Mouse (Mus musculus) cerebellum, postnatal 14 days (tissue): Measurements from ENCODE around the gene Meis2.

ENCODE experiments used
- DNase-seq, 2 experiments: peaks; one replicate each; pipeline ENCODE4 v3.0.0; 2021; ENCODE audit warnings: mixed read lengths in 2 of 2

Gene Meis2

GRCm38 (mm10) chr2:115993877-115994276, 71.8 kb downstream of the Meis2 start:
- no peak for DNase-seq

- DNase-seq = no peak
Measured at GRCm38 (mm10) chr2:115989249-115989648, 76.4 kb downstream of the Meis2 start.

GRCm38 (mm10) chr2:115988448-115988847, 77.2 kb downstream of the Meis2 start:
- DNase-seq = no peak

GRCm38 (mm10) chr2:115984952-115985351, 80.7 kb downstream of the Meis2 start:
- no peak for DNase-seq

- no peak for DNase-seq
Measured at GRCm38 (mm10) chr2:115984487-115984886, 81.2 kb downstream of the Meis2 start.

GRCm38 (mm10) chr2:115980490-115980889, 85.1 kb downstream of the Meis2 start:
- DNase-seq = no peak

- DNase-seq = no peak
Measured at GRCm38 (mm10) chr2:115979683-115980476, 85.8 kb downstream of the Meis2 start.

GRCm38 (mm10) chr2:115978666-115979065, 87.0 kb downstream of the Meis2 start:
- no peak for DNase-seq

GRCm38 (mm10) chr2:115971296-115971805, 94.3 kb downstream of the Meis2 start:
- DNase-seq = no peak

- no peak for DNase-seq
Measured at GRCm38 (mm10) chr2:115970091-115970820, 95.4 kb downstream of the Meis2 start.

- no peak for DNase-seq
Measured at GRCm38 (mm10) chr2:115969201-115969600, 96.4 kb downstream of the Meis2 start.

GRCm38 (mm10) chr2:115964911-115965310, 100.7 kb downstream of the Meis2 start:
- DNase-seq = no peak

- no peak for DNase-seq
Measured at GRCm38 (mm10) chr2:115963293-115963835, 102.3 kb downstream of the Meis2 start.

GRCm38 (mm10) chr2:115962728-115963127, 102.9 kb downstream of the Meis2 start:
- no peak for DNase-seq

- DNase-seq = no peak
Measured at GRCm38 (mm10) chr2:115962113-115962512, 103.5 kb downstream of the Meis2 start.

GRCm38 (mm10) chr2:115960615-115961014, 105.0 kb downstream of the Meis2 start:
- no peak for DNase-seq

- DNase-seq = no peak
Measured at GRCm38 (mm10) chr2:115956786-115957185, 108.9 kb downstream of the Meis2 start.

GRCm38 (mm10) chr2:115950645-115951044, 115.0 kb downstream of the Meis2 start:
- no peak for DNase-seq

GRCm38 (mm10) chr2:115948630-115949426, 116.8 kb downstream of the Meis2 start:
- DNase-seq = no peak

GRCm38 (mm10) chr2:115947714-115948226, 117.9 kb downstream of the Meis2 start:
- DNase-seq = no peak

GRCm38 (mm10) chr2:115943044-115943443, 122.6 kb downstream of the Meis2 start:
- DNase-seq = no peak

GRCm38 (mm10) chr2:115939849-115940248, 125.8 kb downstream of the Meis2 start:
- no peak for DNase-seq
